Mouse (Mus musculus): ENCODE results near the gene Adssl1. TPM values are rescaled to one million over a fixed set of nuclear protein-coding genes. Genes with fewer than 3 reads are reported as not detected.

Gene Adssl1
- polyA plus RNA-seq, 1 experiment from 2014 or later: 4.0 TPM

GRCm38 (mm10) chr12:112596454-112596853 is 23.4 kb upstream of the Adssl1 start:
- Histone ChIP-seq H3K27ac (replicated peaks) (no peak overlapping the region), H3K36me3 (replicated peaks) (no peaks in the 10 kb centered on the region), H3K9me3 (no peaks in the 10 kb centered on the region), H3K4me3 (no peak overlapping the region), H3K4me1 (peaks cover 61% of the 10 kb centered on the region), H3K27me3 (replicated peaks; ENCODE audit: low read depth, poor library complexity, severe bottlenecking) (peaks cover under 1% of the 10 kb centered on the region; the same call in 1 of the 2 replicates)
- 71% methylated on average over 9 of the region's 9 CpGs for WGBS
- DNase-seq (ENCODE audit: low spot score): no peak

- H3K36me3 ChIP-seq (replicated peaks): no peaks in the 10 kb centered on the region
- no peak overlapping the region for H3K27ac ChIP-seq (replicated peaks)
- H3K4me3 ChIP-seq: no peak overlapping the region
- WGBS: 74% methylated on average over 14 of the region's 14 CpGs
- no peaks in the 10 kb centered on the region for H3K9me3 ChIP-seq
- H3K4me1 ChIP-seq: peaks cover 61% of the 10 kb centered on the region
- H3K27me3 ChIP-seq (replicated peaks; ENCODE audit: low read depth, poor library complexity, severe bottlenecking): no peaks in the 10 kb centered on the region
- no peak for DNase-seq (ENCODE audit: low spot score)
Observed at GRCm38 (mm10) chr12:112596891-112597500, 22.8 kb upstream of the Adssl1 start.

- Histone ChIP-seq H3K4me3 (no peak overlapping the region), H3K36me3 (replicated peaks) (0 out of 2 replicates have a peak, but pooled peaks cover 2% of the 10 kb centered on the region), H3K4me1 (peaks cover 61% of the 10 kb centered on the region), H3K27me3 (replicated peaks; ENCODE audit: low read depth, poor library complexity, severe bottlenecking) (no peaks in the 10 kb centered on the region), H3K9me3 (no peaks in the 10 kb centered on the region), H3K27ac (replicated peaks) (no peak overlapping the region)
- WGBS: 89% methylated on average over 8 of the region's 8 CpGs
- no peak for DNase-seq (ENCODE audit: low spot score)
Observed at GRCm38 (mm10) chr12:112597618-112598017, 22.2 kb upstream of the Adssl1 start.

- Histone ChIP-seq H3K36me3 (replicated peaks) (0 out of 2 replicates have a peak, but pooled peaks cover 12% of the 10 kb centered on the region), H3K27ac (replicated peaks) (no peak overlapping the region), H3K4me3 (no peak overlapping the region), H3K27me3 (replicated peaks; ENCODE audit: low read depth, poor library complexity, severe bottlenecking) (no peaks in the 10 kb centered on the region), H3K9me3 (no peaks in the 10 kb centered on the region), H3K4me1 (peaks cover 52% of the 10 kb centered on the region)
- DNase-seq (ENCODE audit: low spot score): no peak
- 38% methylated on average over 4 of the region's 4 CpGs for WGBS
Observed at GRCm38 (mm10) chr12:112599198-112599597, 20.6 kb upstream of the Adssl1 start.

- Histone ChIP-seq H3K27ac (replicated peaks) (no peak overlapping the region), H3K4me3 (no peak overlapping the region), H3K9me3 (no peaks in the 10 kb centered on the region), H3K27me3 (replicated peaks; ENCODE audit: low read depth, poor library complexity, severe bottlenecking) (no peaks in the 10 kb centered on the region), H3K4me1 (peaks cover 52% of the 10 kb centered on the region), H3K36me3 (replicated peaks) (0 out of 2 replicates have a peak, but pooled peaks cover 12% of the 10 kb centered on the region)
- no peak for DNase-seq (ENCODE audit: low spot score)
- 80% methylated on average over 30 of the region's 30 CpGs for WGBS
Observed at GRCm38 (mm10) chr12:112599942-112600611, 19.8 kb upstream of the Adssl1 start.

GRCm38 (mm10) chr12:112604022-112604421 is 15.8 kb upstream of the Adssl1 start:
- DNase-seq (ENCODE audit: low spot score): no peak
- H3K4me3 ChIP-seq: no peak overlapping the region
- H3K27me3 ChIP-seq (replicated peaks; ENCODE audit: low read depth, poor library complexity, severe bottlenecking): no peaks in the 10 kb centered on the region
- H3K27ac ChIP-seq (replicated peaks): no peak overlapping the region
- 81% methylated on average over 5 of the region's 5 CpGs for WGBS
- peaks cover 16% of the 10 kb centered on the region; the same call in 1 of the 2 replicates for H3K36me3 ChIP-seq (replicated peaks)
- H3K9me3 ChIP-seq: no peaks in the 10 kb centered on the region
- peaks cover 28% of the 10 kb centered on the region for H3K4me1 ChIP-seq

- H3K27me3 ChIP-seq (replicated peaks; ENCODE audit: low read depth, poor library complexity, severe bottlenecking): no peaks in the 10 kb centered on the region
- H3K36me3 ChIP-seq (replicated peaks): peaks cover 18% of the 10 kb centered on the region; the same call in 1 of the 2 replicates
- peak overlapping the region; percentile 67 for H3K27ac ChIP-seq (replicated peaks)
- H3K9me3 ChIP-seq: no peaks in the 10 kb centered on the region
- peaks cover 24% of the 10 kb centered on the region for H3K4me1 ChIP-seq
- no peak overlapping the region for H3K4me3 ChIP-seq
- peak; percentile 66 for DNase-seq (ENCODE audit: low spot score)
- 61% methylated on average over 20 of the region's 20 CpGs for WGBS
Observed at GRCm38 (mm10) chr12:112604709-112605649, 14.9 kb upstream of the Adssl1 start.

- no peak overlapping the region for H3K27ac ChIP-seq (replicated peaks)
- H3K36me3 ChIP-seq (replicated peaks): peaks cover 18% of the 10 kb centered on the region; the same call in 1 of the 2 replicates
- 51% methylated on average over 6 of the region's 6 CpGs for WGBS
- peak; percentile 81 for DNase-seq (ENCODE audit: low spot score)
- H3K4me1 ChIP-seq: peaks cover 22% of the 10 kb centered on the region
- H3K4me3 ChIP-seq: no peak overlapping the region
- no peaks in the 10 kb centered on the region for H3K9me3 ChIP-seq
- no peaks in the 10 kb centered on the region for H3K27me3 ChIP-seq (replicated peaks; ENCODE audit: low read depth, poor library complexity, severe bottlenecking)
Observed at GRCm38 (mm10) chr12:112605766-112606165, 14.1 kb upstream of the Adssl1 start.

- peaks cover 22% of the 10 kb centered on the region for H3K4me1 ChIP-seq
- WGBS: 68% methylated on average over 6 of the region's 6 CpGs
- H3K27me3 ChIP-seq (replicated peaks; ENCODE audit: low read depth, poor library complexity, severe bottlenecking): no peaks in the 10 kb centered on the region
- no peak for DNase-seq (ENCODE audit: low spot score)
- no peak overlapping the region for H3K27ac ChIP-seq (replicated peaks)
- H3K36me3 ChIP-seq (replicated peaks): peaks cover 18% of the 10 kb centered on the region; the same call in 1 of the 2 replicates
- no peak overlapping the region for H3K4me3 ChIP-seq
- no peaks in the 10 kb centered on the region for H3K9me3 ChIP-seq
Observed at GRCm38 (mm10) chr12:112606998-112607397, 12.8 kb upstream of the Adssl1 start.

GRCm38 (mm10) chr12:112609031-112609430 is 10.8 kb upstream of the Adssl1 start:
- Histone ChIP-seq H3K4me3 (no peak overlapping the region), H3K27me3 (replicated peaks; ENCODE audit: low read depth, poor library complexity, severe bottlenecking) (no peaks in the 10 kb centered on the region), H3K27ac (replicated peaks) (no peak overlapping the region), H3K9me3 (no peaks in the 10 kb centered on the region), H3K4me1 (peaks cover 15% of the 10 kb centered on the region), H3K36me3 (replicated peaks) (peaks cover 8% of the 10 kb centered on the region; the same call in 1 of the 2 replicates)
- no peak for DNase-seq (ENCODE audit: low spot score)
- 92% methylated on average over 10 of the region's 10 CpGs for WGBS

- 63% methylated on average over 9 of the region's 9 CpGs for WGBS
- Histone ChIP-seq H3K27ac (replicated peaks) (no peak overlapping the region), H3K27me3 (replicated peaks; ENCODE audit: low read depth, poor library complexity, severe bottlenecking) (peaks cover 45% of the 10 kb centered on the region), H3K9me3 (no peaks in the 10 kb centered on the region), H3K4me3 (no peak overlapping the region), H3K4me1 (peaks cover 36% of the 10 kb centered on the region), H3K36me3 (replicated peaks) (no peaks in the 10 kb centered on the region)
- no peak for DNase-seq (ENCODE audit: low spot score)
Observed at GRCm38 (mm10) chr12:112616668-112617067, 3.2 kb upstream of the Adssl1 start.

- DNase-seq (ENCODE audit: low spot score): no peak
- WGBS: 87% methylated on average over 11 of the region's 11 CpGs
- peaks cover 36% of the 10 kb centered on the region for H3K4me1 ChIP-seq
- H3K4me3 ChIP-seq: no peak overlapping the region
- H3K9me3 ChIP-seq: no peaks in the 10 kb centered on the region
- peaks cover 50% of the 10 kb centered on the region for H3K27me3 ChIP-seq (replicated peaks; ENCODE audit: low read depth, poor library complexity, severe bottlenecking)
- H3K36me3 ChIP-seq (replicated peaks): no peaks in the 10 kb centered on the region
- H3K27ac ChIP-seq (replicated peaks): no peak overlapping the region
Observed at GRCm38 (mm10) chr12:112617184-112617583, 2.7 kb upstream of the Adssl1 start.

Data from embryonic facial prominence, embryonic 10.5 days (tissue).